Mouse (Mus musculus) retina, postnatal 1 day (tissue): ENCODE measurements around the gene Pip5kl1.
A peak's percentile ranks its signal among the peaks of the same experiment; 100 is the strongest.

Experiments
- DNase-seq: peaks from one replicate; pipeline ENCODE4 v3.0.0-alpha.2; 2012

The Pip5kl1 gene

DNA sequence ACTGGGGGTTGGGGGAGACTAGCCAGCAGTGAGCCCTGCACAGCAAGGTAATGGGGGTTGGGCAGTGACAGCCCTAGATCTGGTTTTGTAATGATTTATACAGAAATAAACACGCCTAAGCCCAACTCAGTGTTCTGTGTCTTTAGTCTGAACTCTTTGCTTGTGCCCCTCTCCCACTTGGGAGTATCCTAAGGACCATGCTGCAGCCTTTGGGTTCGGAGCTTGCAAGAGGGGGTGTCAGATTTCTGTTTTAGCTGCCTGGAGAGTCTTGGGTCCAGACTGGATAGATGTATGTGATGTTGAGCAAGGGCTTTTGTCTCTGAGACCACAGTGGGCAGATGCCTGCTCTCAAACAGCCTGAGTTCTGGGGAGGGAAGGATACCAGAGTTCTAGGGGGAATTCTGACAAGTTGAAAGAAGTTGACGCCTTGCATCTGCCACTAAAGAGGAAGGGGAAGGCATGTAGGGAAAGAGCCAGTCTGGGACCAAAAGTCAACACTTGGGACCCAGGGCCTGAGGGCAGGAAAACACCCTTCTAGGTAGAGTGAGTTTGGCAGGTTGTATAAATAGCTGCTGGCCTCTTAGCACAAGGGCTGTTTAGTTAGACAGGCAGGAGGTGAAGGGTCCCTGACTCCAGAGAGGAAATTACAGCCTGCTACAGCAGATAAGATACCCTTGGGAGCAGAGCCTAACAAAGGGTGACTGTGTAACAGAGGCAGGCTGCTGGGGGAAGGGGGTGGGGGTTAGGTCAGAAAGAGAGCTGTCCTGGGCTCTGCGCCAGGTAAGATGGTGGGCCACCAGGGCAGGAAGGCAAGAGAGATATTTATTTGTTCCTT is 46.3 kb downstream of the Pip5kl1 start:
- DNase-seq = peak; percentile 82

DNA sequence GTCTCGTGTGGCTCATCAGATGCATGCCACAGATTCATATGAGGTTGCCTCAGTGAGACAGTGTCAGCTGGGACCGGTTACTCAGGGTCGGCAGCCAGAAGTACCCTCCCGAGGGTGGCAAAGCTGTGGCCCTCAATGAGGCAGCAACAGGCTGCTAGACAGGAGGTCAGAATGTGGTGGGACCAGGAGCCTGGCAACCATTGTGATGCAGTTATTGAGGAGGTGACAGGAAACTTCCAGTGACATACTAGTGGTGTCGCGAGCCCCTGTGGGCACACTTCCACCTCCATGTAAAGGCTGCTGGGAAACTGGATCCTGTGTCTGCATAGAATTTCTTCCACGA is 46.9 kb downstream of the Pip5kl1 start, which contains the start of gene Ak1:
Gene Ak1, plus strand, starts transcription at position 242 of the 343 bp plus-strand sequence.
- no peak for DNase-seq

DNA sequence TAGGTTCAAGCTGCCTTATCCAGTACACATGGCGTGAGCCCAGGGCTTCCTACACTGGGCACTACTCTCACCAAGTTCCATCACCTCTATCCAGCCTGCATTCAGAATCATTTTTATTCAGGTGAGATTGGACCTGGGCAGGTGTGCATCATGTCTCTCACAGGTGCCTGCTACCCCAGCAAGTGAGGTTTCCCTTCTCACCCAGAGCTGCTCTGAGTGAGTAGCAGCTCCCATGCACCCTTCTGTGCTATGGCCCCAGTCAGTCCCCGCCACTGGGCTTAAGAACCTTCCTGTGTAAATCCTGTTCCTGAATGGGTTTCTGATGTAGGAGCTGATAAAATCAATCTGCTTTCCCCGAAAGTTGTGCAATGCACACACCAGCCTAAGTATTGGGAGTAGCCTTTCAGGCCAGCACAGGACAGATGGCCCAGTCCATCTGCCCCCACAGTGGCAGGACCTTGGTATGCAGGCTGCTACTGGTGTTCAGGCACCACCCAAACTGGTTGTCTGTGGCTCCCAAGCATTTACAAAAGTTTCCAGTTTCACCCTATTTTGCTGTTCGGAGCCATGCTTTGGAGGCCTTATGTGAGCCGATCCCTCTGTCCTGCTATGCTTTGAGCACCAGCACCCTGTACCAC is 49.6 kb downstream of the Pip5kl1 start:
- no peak for DNase-seq

DNA sequence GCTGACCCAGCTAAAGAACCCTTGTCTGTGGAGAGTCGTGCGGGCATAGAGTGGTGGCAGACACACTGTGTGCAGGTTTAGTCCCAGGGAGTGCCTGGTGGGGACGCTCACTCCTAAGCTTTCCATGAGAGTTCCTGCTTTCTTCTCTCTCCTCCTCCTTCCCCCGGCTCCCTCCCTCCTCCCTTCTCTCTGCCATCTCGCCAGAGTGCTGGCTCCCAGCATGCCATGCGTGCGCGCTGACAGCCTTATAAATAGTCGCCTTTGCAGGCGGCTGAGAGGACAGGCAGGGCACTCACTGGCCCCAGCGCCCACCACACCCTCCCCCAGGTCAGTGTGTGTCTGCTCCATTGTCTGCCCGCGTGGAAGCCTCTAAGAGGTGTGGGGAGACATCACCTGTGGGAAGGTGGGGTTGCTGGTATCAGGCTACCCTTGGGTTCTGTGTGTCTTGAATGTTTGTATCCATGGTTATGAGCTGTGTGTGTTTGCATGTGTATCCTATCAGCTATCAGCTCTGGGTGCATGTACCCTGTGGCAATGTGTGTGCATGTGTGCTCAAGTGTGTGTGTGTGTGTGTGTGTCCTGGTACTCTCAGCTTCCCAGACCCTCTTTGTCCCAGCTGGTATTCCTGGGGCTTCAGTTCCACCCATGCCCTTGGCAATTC is 50.7 kb downstream of the Pip5kl1 start:
- DNase-seq = peak; percentile 90

GRCm38 (mm10) chr2:32625873-32626694 is 51.5 kb downstream of the Pip5kl1 start:
- DNase-seq = peak; percentile 61

DNA sequence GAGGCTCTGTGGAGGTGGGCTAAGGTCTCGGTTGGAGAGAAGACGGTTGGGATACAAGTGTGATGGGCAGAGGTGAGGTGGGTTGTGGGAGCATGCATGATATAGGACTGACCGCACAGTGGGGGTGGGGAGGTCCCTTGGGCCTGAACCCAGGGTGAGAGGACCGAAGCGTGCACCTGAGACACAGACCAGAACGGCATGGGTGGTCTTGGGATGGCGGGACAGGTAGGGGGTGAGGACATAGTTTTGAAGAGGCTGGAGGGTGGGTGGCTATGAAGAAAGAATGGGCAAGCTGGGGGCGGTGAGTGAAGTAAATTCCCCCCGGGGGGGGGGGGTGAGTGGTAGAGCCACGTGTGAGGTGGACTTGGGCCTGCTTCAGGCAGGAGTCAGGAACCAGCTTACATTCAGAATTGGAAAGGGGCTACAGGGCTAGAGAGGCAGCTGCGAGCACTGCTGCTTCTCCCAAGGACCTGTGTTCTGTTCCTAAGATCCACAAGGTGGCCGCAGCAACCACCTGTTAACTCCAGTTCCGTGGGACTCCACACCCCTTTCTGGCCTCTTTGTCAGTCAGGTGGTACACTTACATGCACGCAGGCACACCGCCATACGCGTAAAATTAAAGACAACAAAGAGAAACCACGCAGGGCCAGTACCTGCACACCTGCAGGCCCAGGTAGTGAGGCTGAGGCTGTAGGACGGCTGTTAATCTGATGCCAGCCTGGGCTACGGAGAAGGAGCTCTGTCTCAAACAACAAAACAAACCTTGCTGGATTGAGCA is 52.9 kb downstream of the Pip5kl1 start:
- no peak for DNase-seq

DNA sequence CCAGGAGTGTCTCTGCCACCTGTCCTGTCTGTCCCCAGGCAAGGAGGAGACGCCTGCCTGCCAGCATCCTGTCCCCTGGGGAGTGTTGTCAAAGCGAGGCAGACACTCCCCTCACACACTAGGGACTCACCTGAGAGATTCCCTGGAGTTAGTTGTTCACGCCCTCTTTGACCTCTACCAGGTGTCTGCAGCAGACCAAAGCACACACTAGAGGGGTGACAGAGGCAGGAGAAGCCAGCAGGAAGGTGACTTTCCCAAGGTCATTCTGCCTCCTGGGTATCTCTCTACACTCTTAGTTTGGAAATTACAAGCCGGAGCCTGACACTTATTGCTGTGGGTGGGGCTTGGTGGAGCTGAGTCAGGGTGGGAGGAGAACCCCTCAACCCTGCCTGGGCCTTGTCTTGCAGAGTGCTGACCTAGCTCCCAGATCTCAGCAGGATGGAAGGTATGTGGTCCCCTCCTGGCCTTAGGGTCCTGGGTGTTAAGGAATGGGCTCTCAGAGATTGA is 53.5 kb downstream of the Pip5kl1 start:
- DNase-seq = no peak

DNA sequence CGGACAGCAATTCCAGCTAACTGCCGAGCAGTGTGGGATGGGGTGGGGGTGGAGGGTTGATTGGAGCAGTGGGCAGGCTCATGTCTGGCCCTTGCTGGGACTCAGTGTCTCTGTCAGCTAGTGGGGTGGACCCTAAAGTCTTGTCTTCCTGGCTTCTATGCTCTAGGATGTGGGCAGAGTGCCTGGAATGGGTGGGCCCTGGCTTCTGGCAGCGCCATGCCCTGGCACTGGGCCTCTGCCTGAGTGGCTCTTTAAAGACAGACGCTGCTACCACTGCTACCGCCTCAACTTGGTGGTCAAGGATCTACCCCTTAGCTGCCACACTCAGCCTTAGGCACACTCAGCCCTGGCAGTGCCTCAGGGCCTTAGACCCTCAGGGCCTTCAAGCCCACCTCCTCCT is 54.1 kb downstream of the Pip5kl1 start:
- DNase-seq = no peak

DNA sequence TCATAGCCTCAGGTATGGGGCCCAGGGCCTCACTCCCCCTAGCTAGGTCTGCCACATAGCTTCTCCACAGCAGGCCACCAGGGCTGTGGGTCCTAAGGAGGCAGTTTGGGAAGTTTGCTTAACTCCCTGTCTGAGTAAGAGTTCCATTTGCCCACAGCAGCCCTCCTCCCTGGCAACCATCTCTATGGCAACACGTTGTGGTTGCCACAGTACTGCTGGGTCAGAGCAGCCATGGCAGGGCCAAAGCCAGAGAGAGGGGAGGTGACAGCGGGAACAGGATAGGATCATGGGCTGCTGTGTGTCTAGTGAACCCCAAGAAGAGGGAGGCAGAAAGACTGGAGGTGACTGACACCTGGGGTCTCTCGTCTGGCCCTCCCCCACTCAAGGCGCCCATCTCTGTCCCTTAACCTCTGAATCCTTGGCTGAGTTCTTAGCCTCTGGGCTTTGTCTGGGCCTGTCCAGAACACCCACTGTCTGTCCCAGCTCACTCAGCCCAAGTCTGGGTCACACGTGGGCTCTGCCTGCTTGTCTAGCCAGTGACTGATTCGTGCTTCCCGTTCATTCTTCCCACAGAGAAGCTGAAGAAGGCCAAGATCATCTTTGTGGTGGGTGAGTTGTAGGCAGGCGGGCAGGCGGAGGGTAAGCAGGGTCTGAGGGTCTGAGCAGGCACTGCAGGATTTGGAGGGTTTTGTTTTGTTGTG is 54.8 kb downstream of the Pip5kl1 start:
- peak; percentile 97 for DNase-seq

DNA sequence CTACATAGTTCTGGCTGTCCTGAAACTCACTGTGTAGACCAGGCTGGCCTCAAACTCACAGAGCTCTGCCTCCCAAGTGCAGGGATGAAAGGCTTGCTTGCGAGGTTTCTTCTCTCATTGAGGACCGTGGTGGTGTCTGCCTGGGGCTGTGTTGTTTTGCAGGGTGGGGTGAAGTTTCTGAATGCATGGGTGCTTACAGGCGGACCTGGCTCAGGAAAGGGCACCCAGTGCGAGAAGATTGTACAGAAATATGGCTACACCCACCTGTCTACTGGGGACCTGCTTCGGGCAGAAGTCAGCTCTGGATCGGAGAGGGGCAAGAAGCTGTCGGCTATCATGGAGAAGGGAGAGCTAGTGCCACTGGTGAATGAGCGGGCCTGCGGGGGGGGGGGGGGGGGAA is 55.4 kb downstream of the Pip5kl1 start:
- DNase-seq = no peak

GRCm38 (mm10) chr2:32631046-32631445 is 56.4 kb downstream of the Pip5kl1 start:
- DNase-seq = no peak

DNA sequence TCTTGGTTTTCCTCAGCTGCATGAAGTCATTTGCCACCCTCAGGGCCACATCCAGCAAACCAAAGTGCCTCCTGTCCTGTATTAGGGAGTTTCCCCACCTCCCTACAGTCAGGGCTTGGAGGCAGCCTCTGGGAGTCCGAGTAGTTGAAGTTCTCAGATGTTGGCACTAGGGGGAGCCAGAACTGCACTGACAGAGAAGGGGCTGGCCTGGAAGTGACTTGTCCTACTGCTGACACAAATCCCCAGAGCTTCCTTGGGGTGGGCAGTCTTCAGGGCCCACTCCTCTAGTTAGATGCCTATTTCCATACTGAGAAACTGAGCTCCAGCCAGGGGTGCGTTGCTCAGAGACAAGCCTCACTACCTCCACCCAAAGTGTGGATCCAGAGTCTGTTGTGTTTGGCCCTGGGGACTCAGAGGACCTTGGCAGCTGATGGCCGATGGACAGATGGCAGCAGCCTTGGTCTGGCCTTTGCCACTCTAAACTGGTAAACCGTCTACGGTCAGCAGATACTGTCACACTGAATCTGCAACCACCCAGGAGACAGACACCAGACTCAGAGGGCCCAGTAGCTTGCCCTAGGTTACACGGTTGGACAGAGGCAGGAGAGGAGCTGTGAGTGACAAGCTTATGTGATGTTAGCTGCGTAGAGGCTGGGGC is 57.3 kb downstream of the Pip5kl1 start:
- DNase-seq = peak; percentile 90
